Mouse (Mus musculus) testis, postnatal 14 days (tissue): ENCODE measurements around the gene Arhgap27.
"Not testable (repeated sequence)": the region's sequence is repeated elsewhere in the genome, so short reads cannot be mapped to it uniquely, and the experiment has no call there.

Experiments used
- DNase-seq: peaks from one replicate; pipeline ENCODE4 v3.0.0; 2021; ENCODE audit warnings: low spot score

Gene Arhgap27

DNA sequence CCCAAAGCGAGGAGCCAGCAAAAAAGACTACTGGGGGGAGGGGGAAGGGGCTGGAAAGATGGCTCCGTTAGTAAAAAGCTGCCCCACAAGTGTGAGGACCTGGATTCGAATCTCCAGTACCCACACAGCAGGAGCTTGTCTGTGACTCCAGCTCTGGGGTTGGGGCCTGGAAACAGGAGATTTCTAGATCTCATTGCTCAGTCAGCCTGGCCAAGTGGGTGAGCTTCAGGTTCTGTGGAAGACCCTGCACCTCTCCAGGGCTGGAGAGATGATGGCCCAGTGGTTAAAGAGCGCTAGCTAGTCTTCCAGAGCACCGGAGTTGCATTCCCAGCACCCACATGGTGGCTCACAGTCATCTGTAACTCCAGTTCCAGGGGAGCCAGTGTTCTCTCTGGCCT lies 70.6 kb downstream of the Arhgap27 start:
- no peak for DNase-seq

DNA sequence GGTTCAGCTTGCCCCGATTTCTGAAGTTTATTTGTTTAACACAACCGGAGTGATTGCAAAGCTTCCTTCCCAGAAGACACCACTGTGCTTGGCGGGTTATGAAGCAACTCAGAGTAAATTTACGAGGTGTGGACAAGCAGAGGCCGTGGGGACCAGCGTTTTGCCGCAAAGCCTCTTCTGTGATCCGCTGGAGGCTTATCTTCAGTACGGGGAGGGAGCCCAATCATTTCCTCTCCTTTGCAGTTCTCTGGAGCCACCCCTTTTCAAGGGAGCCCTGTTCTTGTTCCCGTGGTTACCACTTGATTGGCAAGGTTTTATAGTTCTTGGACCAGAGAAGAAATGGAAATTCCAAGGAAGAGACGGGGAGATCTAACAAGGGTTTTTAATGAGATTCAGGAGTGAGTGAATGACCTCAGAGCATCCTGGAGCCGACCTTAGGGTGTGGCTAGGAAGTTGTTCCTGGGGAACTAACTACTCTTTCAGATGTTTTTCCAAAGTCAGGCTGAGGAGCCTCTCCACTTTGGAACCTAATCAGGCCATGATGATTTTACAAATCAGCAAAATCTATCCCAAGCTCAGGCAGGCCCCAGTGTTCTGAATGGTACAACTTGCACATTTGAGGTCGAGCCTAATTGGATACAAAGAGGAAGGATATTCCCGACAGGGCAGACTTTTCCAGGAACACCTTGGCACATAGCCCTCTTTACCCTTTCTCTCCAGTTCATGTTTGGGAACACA lies 71.2 kb downstream of the Arhgap27 start:
- peak; percentile 49 for DNase-seq

DNA sequence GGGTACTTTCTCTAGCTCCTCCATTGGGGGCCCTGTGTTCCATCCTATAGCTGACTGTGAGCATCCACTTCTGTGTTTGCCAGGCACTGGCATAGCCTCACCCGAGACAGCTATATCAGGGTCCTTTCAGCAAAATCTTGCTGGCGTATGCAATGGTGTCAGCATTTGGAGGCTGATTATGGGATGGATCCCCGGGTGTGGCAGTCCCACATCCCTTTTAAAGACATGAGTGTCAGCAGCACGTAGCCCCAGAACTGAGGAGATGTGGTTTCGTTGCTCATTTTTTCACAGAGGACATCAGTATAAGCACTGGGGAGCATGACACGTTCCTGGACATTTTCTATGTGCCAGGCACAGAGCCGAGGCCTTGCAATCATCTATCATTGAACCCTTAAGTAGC lies 72.7 kb downstream of the Arhgap27 start:
- not testable (repeated sequence) for DNase-seq

DNA sequence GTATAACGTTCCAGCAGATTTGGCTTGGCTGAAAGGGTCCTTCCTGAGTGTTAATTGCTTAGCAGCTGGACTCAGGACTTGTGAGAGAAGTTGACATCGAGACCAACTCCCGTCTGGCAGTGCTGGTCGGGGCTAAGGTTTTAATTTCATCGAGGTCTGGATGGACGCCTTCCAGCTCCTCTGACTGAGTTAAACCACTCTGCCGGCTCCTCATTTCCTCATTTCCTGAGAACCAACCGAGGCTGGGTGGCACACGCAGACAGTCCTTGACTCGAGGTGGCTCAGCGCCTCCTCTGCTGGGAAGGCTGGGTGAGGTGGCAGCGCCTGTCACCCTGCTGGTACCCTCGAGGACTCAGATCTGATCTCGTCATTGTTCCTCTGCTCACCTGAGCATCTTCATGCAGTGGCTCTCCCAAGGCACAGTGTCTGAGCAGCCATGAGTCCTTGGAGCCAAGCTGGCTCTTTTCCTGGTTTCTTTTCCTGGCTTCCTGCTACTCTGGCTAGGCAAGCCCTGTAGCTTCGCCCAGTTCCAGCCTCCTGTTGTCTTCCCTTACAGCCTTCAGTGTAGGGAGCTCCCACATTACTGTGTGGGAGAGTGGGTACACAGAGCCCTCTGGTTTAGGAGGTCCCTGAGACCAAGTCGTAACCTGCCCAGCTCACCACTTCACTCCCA lies 75.1 kb downstream of the Arhgap27 start:
- DNase-seq = no peak

DNA sequence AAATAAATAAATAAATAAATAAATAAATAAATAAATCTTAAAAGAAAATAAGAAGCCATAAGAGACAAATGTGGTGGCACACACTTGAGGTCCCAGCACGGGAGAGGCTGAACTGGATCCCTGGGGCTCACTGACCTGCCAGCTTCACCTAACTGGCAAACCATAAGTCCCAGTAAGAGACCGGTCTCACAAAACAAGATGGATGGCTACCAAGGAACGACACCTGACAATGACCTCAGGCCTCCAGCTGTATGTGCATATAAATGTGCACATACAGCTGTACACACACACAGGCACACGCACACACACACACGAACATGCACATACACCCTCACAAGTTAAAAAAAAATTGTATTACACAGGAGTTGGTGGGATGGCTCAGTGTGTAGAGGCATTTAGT lies 76.6 kb downstream of the Arhgap27 start:
- DNase-seq = no peak

DNA sequence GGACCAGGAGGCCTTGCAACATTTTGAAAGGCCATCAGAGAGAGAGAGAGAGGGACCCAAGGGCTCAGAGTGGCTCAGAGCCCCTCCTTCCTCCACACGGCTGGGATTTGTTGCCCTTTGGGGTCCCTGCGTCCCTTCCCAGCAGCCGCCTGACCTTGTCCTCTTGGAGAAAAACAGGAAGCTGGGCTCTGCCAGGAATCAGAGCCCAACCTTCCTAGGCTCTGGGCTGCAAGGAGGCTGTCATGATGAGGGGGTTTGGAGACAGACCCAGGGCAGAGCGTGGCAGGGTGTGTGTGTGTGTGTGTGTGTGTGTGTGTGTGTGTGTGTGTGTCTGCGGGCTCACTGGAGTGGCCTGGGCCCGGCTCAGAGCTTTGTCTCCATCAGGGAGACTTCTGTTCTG lies 77.5 kb downstream of the Arhgap27 start:
- peak; percentile 30 for DNase-seq

DNA sequence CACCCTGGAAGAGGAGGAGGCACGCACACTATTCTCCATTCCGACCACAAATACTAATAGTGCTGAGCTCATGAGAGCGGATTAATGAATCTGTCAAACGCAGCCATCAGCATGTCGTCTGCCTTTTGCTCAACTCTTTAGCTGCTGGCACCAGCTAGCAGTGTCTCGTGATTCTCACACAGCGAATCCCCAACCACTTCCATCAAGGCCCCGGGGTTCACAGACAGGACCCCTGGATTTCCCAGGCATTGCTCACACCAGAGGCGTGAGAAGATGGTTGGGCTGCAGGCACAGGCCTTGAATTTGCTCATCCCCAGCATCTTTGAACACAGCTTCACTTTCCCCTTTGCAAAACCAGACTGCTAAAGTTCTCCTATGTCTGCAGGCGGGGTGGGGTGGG lies 78.2 kb downstream of the Arhgap27 start:
- DNase-seq = no peak

DNA sequence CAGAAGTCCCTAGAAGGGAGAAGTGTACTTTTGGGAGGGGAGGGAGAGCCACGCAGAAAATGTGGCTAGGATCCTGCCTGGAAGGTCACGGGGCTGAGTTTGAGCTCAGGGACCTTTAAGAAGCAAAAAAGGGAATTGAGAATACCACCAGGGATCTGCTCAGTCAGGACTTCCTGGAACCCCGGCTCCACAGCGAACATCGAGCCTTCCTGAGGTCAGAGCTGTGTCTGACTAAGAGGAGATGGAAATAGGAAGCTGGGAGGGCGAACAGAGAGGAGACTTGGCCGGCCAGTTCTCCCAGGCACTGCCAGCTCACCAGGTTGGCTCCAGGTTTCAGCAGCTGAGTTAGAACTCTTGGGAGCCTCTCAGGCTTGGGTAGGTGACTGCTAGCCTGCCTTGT lies 81.7 kb downstream of the Arhgap27 start:
- DNase-seq = no peak
